Mouse (Mus musculus) bone marrow macrophage, adult 2 months (primary cell): Measurements from ENCODE around the gene Edar.

Experiments used
- CTCF ChIP-seq: IDR thresholded peaks from 2 replicates; pipeline ENCODE4 v1.5.1; 2012; ENCODE audit warnings: low read depth, mild to moderate bottlenecking, low read length, moderate library complexity
- POLR2A ChIP-seq: IDR thresholded peaks from 2 replicates; pipeline ENCODE4 v1.6.1; 2012; ENCODE audit warnings: mild to moderate bottlenecking, low read depth, low read length, borderline replicate concordance

DNA sequence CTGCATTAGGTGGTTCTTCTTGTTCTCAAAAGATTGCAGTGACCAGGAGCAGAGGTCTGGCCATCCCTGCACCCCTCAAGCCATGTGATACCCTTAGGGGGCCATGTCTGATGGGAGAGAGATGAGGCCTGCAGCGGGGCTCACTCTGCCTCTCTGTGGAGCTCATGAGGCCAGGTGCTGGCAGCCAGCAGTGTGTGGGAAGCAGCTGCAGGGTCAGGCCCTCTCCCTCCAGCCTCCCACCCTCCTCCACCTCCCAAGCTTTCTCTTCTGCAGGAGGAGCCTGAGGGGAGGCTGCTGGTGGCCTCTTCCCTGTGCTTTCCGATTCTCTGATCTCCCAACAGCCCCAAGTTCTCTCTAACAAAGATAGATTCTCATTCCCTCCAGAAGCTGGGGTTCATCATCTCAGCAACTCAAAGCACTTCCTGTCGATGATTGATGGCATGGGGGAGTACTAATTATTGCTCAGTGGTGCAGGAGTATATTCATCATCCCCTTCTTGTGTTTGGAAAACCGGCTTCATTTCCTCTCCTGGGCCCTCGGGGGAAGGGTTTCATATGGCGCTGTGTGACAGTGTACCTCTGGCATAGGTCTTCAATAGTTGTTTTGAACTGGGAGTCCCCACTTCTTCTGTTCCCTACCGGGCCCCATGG lies 38.9 kb downstream of the Edar start:
- TF ChIP-seq POLR2A (no peak), CTCF (no peak)
